Mouse (Mus musculus) spleen, embryonic (tissue): Measurements from ENCODE around the gene Fcrla.

Experiments used
- CTCF ChIA-PET: fragments of 350-600 bp; sonication (Branson Sonifier 250); formaldehyde crosslinking; loops from one replicate; lab custom pipeline; 2022; lab: Charles Lee

The Fcrla gene

DNA sequence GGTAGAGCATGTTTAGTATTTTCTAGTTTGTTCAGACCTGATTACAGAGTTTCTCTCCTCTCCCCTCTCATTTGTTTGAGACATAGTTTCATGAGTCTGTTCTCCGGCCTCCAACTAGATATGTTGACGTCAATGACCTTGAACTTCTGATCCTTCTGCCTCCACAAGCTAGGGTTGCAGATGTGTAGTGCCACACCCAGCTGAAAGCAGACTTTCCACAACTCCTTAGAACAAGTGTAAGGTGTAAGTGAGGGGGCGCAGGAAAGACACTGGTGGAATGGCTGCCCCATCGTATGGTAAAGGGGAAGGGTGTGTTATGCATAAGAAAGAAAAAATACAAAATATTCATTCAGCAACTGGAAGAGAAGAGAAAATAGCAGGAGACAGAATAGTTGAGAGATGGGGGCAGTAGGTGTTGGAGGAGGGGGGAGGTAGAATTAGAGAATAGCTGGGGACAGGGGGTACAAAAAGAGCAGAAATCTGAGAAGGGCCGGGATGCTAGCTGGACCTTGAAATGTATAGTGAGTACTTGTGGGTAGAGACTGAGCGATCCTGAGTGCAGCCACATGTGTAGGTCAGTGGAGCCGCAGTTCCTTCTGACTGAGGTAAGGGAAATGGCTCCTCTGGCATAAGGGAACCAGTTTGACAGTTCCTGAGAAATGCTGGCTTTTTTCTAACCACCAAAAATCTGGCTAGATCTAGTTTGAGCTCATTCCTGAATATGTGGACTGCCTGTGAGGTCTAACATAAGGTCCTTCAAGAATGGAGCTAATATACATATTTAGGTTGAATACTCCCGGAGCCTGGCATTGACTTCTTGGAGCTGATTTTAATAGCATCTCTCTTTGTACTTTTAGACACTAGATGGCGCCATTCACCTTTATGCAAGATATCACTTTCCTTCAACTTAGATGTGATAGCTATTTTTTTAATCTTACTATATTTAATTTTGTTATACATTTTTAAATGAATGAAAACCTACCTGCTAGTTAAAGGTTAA lies 32.5 kb downstream of the Fcrla start:
- CTCF ChIA-PET = interaction anchor here (0.7 to 2.6 kb wide), 2 partner anchors 95 to 102 kb away, joined by 6 to 8 read pairs; no protein-coding TSS in a partner anchor

DNA sequence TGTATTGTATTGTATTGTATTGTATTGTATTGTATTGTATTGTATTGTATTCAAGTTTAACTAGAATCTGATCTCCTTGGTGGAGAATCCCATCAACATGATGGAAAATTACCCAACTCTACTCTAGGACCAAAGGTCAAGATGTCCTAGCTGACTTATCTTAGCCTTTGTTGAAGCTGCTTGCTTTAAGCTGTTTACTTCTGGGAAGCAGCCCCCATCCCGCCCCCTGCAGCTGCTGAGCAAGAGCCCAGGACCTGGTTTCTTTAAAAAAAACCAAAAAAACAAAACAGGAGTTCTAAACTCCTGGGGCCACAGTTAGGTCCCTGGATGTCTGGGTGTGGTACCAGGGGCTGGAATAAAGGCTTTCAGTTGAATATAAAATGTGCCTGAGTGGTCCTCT lies 35.1 kb downstream of the Fcrla start:
- CTCF ChIA-PET = no interaction called here

DNA sequence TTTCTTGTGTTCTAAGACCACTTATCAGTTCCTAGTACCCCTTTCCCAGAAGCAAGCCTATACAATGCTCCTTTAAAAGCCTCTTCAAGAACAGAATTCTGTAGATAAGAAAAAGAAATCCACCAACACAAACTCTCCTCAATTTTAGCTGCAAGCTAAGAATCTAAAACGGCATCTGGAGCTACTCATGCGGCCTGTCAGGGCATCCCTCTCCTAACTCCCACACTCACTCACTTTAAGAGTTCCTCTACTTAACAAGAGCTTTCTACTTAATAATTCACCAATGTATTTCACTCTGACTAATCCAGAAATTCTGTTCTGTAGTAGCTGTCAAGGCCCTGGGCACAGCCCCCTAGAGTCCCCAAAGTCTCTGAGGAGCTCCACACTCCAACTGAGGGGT lies 35.7 kb downstream of the Fcrla start:
- CTCF ChIA-PET = interaction anchor here (0.6 kb wide), 2 partner anchors 10 to 600 kb away, joined by 3 to 10 read pairs; no protein-coding TSS in a partner anchor

DNA sequence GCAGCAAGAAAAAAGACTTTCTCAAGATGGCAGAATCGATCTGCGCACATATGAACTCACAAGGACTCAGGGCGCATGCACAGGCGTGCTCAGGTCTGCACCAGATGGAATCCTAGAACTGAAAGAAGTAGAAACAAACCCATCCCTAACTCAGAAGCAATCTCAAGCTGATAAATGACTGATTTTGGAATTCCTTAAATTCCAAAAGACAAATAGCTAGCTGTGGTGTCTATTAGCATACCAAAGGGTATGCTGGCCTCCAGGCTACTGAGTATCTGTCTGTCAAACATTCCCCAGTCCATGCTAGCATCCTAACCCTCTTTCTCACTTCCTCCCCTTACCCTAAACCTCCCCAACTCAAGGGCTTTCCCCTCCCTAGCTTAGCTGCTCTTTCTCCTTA lies 38.1 kb downstream of the Fcrla start:
- CTCF ChIA-PET = no interaction called here

DNA sequence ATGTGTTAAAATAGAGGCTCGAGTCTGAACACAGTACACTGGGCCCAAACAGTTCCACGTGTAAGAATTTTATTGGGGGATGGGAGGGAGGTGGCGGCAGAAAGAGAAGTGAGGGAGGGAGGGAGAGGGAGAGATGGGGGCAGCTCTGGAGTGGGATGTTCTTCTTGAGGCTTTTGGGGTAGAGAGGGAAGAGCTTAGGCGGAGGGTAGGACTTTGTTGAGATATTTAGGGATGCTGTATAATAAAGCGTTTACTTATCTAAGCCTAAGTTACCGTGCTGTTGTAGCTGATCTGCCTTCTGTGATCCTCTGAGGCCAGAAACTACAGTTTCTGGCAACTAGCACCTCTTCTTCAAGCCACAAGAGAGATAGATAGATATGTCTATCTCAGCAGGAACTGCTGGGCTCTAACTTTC lies 41.3 kb downstream of the Fcrla start:
- CTCF ChIA-PET = no interaction called here

DNA sequence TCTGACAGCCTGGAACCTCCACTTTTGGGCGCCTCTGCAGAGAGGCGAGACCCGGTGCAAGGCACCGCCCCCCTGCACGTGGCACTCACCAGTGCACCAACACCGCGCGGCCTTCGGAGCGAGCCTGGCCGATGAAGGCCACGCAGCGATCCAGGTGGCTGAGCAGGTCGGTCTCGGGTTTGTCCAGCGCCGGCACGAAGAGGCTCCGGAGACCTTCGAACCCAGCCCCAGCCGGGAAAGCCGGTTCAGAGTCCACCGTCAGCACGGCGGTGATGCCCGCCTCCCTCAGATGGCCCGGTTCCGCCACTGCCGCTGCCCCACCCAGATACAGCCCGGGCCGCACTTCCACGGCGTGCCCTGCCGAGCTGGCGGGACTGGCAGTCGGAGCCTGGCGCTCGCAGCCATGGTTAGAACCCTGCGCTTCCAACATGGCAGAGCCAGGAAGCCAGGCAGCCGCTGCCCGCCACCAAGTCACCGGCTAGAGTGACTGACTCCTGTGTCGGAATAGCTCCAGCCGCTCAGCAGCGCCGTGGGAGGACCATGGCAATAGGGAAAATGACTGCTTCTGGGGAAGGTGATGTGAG lies 42.3 kb downstream of the Fcrla start, which contains the start of the genes Gm26620 and Dusp12:
Gene Gm26620 (plus strand): TSS at position 88 of the 584 bp plus-strand sequence.
Gene Dusp12 (minus strand): TSS at position 563 of the 584 bp plus-strand sequence.
- CTCF ChIA-PET = no interaction called here

DNA sequence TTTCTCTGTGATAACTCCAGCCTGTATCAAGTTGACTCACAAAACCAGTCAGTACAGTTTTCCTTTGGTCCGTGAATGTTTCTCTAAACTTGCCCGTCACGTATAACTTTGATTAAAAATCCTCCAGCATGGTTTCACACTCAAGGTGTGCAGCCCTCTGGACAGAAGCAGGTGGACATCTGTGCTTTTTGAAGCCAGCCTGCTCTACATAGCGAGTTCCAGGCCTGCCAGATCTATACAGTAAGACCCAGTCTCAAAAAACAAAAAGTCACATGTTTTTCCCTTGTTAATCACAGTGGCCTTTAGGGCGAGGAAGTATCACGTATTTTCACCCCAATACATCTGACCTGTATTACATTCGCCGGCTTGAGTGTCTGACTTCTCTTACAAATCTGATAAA lies 43.0 kb downstream of the Fcrla start:
- CTCF ChIA-PET = no interaction called here

DNA sequence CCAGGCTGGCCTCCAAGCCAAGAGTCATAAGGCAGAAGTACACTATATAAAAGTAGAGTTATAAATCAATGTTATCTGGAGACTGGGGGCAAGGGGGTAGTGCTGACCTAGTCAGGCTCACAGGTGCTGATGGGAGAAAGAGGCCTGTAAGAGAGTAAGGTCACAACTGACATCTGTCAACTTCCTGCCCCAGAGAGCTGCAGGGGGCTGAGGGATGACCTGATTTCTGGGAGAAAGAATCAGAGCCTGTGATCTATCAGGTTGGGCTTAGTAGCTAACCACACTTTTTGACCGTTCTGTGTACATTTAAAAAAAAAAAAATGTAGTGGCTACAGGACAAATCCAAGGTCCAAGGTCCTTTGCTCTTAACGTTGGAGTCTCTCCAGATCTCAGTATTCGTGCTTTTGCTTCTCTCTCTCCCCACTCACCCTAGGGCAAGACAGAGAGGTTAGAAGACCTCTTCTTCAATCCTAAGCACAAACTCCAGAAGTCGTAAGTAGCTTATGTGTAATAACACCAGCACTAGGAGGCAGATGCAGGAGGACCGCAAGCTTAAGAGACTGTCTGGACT lies 44.4 kb downstream of the Fcrla start:
- CTCF ChIA-PET = no interaction called here

DNA sequence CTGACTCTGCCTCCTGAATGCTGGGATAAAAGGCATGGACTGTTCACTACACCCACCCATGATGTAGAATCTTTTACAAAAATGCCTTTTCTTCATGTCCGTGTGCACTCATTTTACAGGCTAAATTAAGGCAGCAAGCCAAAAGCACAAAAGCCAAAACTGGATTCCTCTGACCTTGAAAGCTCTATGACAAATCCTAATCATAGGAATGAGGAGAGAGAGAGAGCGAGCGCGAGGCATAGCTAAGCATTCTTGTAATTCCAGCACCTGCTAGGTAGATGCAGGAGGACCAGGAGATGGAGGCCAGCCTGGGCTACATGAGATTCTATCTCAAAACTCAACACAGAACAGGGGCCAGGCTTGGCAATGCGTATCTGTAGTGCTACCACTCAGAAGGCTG lies 50.5 kb downstream of the Fcrla start:
- CTCF ChIA-PET = no interaction called here

DNA sequence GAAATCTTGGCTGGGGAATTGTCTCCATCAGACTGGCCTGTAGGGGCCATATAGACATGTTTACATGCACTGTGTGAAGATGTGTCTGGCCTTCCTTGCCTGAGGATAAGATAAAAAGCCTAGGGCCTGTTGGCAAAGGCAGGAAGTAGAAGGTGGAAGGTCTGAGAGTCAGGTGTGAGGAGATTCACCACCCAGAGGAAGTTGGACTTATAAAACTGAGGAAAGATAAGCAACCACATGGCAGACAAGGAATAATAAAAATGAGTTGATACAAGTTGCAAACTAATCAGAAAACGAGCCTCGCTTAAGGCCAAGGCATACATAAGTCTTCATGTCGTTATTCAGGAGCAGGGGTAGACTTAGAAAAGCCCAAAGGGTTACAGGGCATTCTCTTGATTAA lies 51.7 kb downstream of the Fcrla start:
- CTCF ChIA-PET = interaction anchor here (0.9 kb wide), 1 partner anchor 22 kb away, joined by 6 read pairs; no protein-coding TSS in a partner anchor

DNA sequence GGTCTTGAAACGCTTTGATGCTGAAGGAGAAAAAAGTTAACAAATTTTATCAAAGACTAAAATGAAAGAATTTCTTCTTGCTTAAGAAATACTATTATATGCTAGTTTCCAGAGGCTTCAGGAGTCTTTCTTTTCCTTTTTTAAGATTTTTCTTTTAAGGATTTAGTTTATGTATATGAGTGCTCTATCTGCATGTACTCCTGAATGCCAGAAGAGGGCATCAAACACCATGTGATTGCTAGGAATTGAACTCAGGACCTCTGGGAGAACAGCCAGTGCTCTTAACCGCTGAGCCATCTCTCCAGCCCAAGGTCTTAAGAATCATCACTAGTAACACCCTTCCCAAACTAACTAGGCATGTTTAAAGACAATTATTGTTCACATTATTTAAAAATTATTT lies 55.4 kb downstream of the Fcrla start:
- CTCF ChIA-PET = no interaction called here

DNA sequence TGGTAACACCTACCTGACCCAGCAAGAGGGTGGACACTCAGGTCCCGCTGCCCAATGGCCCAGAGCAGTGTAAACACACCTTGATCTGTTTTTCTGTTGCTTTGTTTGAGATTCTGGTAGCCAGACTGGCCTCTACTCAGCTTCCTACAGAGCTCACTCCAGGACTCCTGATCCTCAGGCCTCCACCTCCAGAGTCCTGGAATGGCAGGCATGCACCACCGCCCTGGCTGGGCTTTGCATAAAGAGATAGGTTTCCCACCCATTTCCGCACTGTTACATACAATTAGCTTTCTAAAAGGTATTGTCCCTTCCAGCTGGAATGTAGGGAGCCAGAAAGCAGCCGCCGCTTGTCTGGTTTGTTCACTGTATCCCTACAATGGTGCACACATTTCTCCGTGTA lies 56.0 kb downstream of the Fcrla start:
- CTCF ChIA-PET = interaction anchor here (0.7 kb wide), 1 partner anchor 7 kb away, joined by 3 read pairs; no protein-coding TSS in a partner anchor

DNA sequence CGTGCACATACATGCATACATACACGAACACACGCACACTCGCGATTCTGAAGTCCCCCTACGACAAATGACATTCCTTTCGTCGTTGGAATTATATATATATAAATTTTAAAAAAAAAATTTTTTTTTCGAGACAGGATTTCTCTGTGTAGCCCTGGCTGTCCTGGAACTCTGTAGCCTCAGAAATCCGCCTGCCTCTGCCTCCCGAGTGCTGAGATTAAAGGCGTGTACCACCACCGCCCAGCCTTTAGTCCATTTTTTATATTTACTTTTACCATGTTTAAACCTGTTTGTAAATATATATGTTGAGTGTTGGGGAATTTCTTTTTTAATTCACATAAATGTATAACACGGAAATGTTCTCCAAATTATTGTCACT lies 58.5 kb downstream of the Fcrla start:
- CTCF ChIA-PET = no interaction called here

DNA sequence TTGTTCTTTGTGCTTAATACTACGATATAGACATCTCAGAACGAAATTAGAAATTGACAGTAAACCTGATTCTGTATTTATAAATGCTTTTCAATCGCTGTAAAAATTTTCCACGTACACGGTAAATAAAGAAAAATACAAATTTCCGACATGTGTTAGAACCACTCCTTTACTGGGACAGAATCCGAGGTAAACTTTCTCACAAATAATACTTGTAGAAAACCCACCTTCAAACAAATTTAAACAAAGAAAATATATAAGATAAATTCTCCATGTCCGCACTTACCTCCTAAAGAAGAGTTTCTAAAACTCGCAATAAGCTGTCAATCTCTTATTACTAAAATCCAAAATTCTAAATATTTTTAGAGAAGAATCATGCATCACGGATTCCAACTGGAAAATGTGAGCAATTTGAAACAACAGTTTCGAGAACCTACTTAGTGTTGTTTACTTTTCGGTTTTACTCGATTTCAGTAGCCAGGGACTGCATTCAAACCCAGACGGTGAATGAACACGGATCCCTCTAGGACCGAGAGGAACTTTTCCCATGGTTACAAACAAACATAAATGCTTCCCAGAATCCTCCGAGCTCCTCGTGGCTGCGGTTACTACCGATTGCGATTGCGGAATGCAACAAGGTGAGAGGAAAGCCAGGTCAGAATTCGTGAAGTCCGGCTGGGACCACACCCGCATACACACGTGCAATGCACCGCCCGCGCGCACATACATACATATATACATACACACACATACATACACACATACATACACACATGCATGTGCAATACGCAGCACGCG lies 59.1 kb downstream of the Fcrla start:
- CTCF ChIA-PET = interaction anchor here (1.0 kb wide), 1 partner anchor 234 kb away, joined by 12 read pairs; no protein-coding TSS in a partner anchor

DNA sequence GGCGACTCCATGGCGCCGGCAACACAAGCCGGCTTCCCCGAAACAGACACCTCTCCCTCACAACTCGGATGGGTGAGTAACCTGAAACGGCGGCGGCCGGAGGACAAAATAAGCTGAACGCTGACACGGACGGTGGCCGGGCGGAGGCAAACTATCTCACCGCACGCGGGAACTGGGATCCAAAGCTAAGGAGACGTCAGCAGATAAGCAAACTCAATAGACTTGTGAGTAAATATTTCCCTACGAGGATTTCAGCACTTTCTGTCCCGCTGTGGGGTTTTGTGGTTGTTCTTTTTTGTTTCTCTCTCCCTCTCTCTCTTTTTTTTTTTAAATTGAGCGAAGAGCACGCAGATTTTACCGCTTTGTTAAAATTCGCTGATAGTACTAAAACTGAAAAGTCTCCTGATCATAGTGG lies 59.7 kb downstream of the Fcrla start, which contains the start of gene Atf6:
Gene Atf6 (minus strand): TSS at position 81 of the 415 bp plus-strand sequence.
- CTCF ChIA-PET = interaction anchor here (1.0 kb wide), 1 partner anchor 234 kb away, joined by 12 read pairs; no protein-coding TSS in a partner anchor
